Mouse (Mus musculus) forebrain, embryonic 14.5 days (tissue): ENCODE results near the gene Camk2g. TPM values are rescaled to one million over a fixed set of nuclear protein-coding genes. Genes with fewer than 3 reads are reported as not detected.

ENCODE experiments used
- ATAC-seq: fragments of 200-750 bp; cut with Nextera tagmentation; 2 replicates; pipeline ENCODE4 v1.8.0; 2017; ENCODE audit warnings: mild to moderate bottlenecking, moderate library complexity
- DNase-seq: peaks from one replicate; pipeline ENCODE4 v3.0.0-alpha.2; 2015; ENCODE audit warnings: low spot score
- H3K27ac ChIP-seq: fragments of 300-500 bp; sonication (generic); 2 replicates; pipeline ENCODE4 v1.5.1; 2014; ENCODE audit warnings: low read depth, mild to moderate bottlenecking, control low read depth, low read length, moderate library complexity
- H3K27me3 ChIP-seq: fragments of 300-500 bp; sonication (generic); replicated peaks from 2 replicates; pipeline ENCODE4 v1.6.1; 2014; ENCODE audit warnings: low read length, control low read depth, mixed read lengths; ENCODE audit not compliant: control insufficient read depth, insufficient read depth
- H3K36me3 ChIP-seq: fragments of 300-500 bp; sonication (generic); 2 replicates; pipeline ENCODE4 v1.6.1; 2014; ENCODE audit warnings: low read length, control low read depth; ENCODE audit not compliant: control insufficient read depth, insufficient read depth
- H3K4me1 ChIP-seq: fragments of 300-500 bp; sonication (generic); 2 replicates; pipeline ENCODE4 v1.6.1; 2014; ENCODE audit warnings: antibody characterized with exemption, low read length, control low read depth; ENCODE audit not compliant: control insufficient read depth, insufficient read depth
- H3K4me2 ChIP-seq: fragments of 300-500 bp; sonication (generic); 2 replicates; pipeline ENCODE4 v1.6.1; 2014; ENCODE audit warnings: mild to moderate bottlenecking, control low read depth, low read length
- H3K4me3 ChIP-seq: fragments of 300-500 bp; sonication (generic); 2 replicates; pipeline ENCODE4 v1.5.1; 2014; ENCODE audit warnings: low read depth, low read length, control low read depth
- H3K9ac ChIP-seq: fragments of 300-500 bp; sonication (generic); 2 replicates; pipeline ENCODE4 v1.6.1; 2014; ENCODE audit warnings: mild to moderate bottlenecking, low read length, control low read depth, moderate library complexity
- H3K9me3 ChIP-seq: fragments of 300-500 bp; sonication (generic); replicated peaks from 2 replicates; pipeline ENCODE4 v1.6.1; 2016; ENCODE audit warnings: low read length, control low read depth, mixed read lengths; ENCODE audit not compliant: control insufficient read depth
- WGBS: fragments of 180-500 bp; shearing (Covaris S2); extraction: QIAGEN DNeasy Blood & Tissue Kit; methylation state at CpG from one replicate; pipeline ENCODE4 v1.1.7; 2014; 5-methylcytosine and 5-hydroxymethylcytosine counted together
- polyA plus RNA-seq: library from polyadenylated mRNA; unstranded; fragments of >200 nt; fragmentation: Nextera tagmentation; extraction: Ambion mirVana; gene quantifications from 2 replicates; pipeline ENCODE4 v1.2.1, GENCODE M21; 2014

Camk2g gene
- polyA plus RNA-seq, 1 experiment from 2014 or later: 82.6 TPM

DNA sequence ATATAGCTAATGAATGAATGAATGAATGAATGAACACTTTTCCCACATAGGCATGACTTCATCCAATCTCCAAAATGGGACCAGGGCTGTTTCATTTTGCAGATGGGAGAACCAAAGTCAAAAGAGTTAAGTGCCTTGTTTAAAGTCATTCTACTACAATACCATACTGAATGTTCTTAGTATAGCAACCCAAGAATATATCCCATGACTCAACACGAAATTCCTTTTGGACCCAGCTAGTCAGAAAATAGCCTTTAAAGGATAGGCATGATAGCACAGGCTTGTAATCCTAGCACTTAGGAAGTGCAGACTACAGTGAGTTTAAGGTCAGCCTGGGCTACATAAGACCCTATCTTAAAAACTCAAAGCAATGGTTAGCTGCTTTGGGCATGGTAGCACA is 38.0 kb upstream of the Camk2g start:
- 76% methylated on average over 1 of the region's 1 CpGs for WGBS
- Histone ChIP-seq H3K4me3 (no peak overlapping the region), H3K27ac (no peak overlapping the region), H3K9me3 (no peaks in the 10 kb centered on the region), H3K9ac (no peak overlapping the region), H3K27me3 (no peaks in the 10 kb centered on the region), H3K4me1 (peaks cover 6% of the 10 kb centered on the region; the same call in 1 of the 2 replicates), H3K36me3 (no peaks in the 10 kb centered on the region), H3K4me2 (no peak overlapping the region)
- DNase-seq (no peak), ATAC-seq (no peak)

DNA sequence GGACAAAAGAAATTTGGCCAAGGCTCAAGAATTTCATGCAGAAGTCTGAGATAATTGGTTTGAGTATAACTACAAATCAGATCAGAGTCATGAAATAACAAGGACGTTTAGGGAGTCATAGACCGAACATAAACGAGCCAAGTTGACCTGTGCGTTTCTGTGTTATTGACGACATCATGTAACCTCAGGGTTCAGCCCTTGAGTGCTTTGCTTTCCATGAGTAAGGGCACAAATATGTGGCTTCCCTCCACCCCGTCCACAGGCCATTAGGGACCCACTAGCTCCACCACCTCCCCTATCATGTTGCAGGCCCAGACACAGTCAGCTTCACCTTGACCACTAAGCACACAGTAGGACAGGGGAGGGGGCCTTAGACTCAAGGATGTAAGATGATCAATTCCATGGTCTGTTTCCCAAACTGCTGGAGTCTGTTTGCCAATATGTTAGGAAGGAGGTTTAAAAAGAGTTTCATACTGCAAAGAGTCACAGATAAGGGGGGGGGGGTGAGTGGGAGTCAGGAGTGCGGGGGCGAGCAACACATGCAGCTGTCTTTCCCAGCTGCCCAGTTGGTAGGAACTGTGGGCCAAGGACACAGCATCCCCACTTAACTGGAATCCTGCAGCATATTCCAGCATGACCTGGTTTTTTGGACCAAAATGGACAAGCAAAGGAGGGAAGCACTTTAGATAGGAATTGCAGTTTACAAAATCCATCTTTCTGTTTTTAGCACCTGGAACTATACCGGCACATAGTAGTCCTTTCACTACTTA is 37.4 kb upstream of the Camk2g start:
- Histone ChIP-seq H3K27me3 (no peaks in the 10 kb centered on the region), H3K36me3 (no peaks in the 10 kb centered on the region), H3K9ac (no peak overlapping the region), H3K9me3 (no peaks in the 10 kb centered on the region), H3K27ac (no peak overlapping the region), H3K4me3 (no peak overlapping the region), H3K4me2 (no peak overlapping the region), H3K4me1 (peaks cover 3% of the 10 kb centered on the region; the same call in 1 of the 2 replicates)
- 80% methylated on average over 9 of the region's 9 CpGs for WGBS
- ATAC-seq (no peak), DNase-seq (no peak)

- no peak overlapping the region for H3K27ac ChIP-seq
- H3K9ac ChIP-seq: no peak overlapping the region
- no peaks in the 10 kb centered on the region for H3K36me3 ChIP-seq
- no peak for DNase-seq
- H3K4me3 ChIP-seq: no peak overlapping the region
- no peaks in the 10 kb centered on the region for H3K27me3 ChIP-seq
- H3K4me1 ChIP-seq: no peaks in the 10 kb centered on the region
- 90% methylated on average over 12 of the region's 12 CpGs for WGBS
- no peaks in the 10 kb centered on the region for H3K9me3 ChIP-seq
- H3K4me2 ChIP-seq: no peak overlapping the region
- no peak for ATAC-seq
Observed at GRCm38 (mm10) chr14:20829523-20830366, 35.9 kb upstream of the Camk2g start.

DNA sequence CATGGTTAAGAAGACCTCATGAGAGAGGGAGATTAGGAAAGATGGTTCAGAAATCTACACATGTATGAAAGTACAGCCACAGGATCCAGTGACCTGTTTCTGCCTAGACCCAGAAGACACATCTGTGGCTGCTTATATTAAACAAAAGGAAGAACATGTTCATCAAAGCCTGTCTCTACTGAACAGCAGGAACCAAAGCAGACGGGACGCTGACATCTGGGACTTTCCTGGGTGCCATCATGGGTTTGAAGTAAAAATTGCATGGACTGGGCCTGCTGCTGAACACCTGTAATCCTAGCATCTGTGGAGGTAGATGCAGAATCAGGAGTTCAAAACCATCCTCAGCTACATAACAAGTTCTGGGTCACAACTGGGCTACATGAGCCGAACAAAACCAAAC is 34.6 kb upstream of the Camk2g start:
- Histone ChIP-seq H3K4me3 (no peak overlapping the region), H3K4me1 (no peaks in the 10 kb centered on the region), H3K9ac (no peak overlapping the region), H3K27ac (no peak overlapping the region), H3K36me3 (no peaks in the 10 kb centered on the region), H3K4me2 (no peak overlapping the region), H3K9me3 (no peaks in the 10 kb centered on the region), H3K27me3 (no peaks in the 10 kb centered on the region)
- DNase-seq (no peak), ATAC-seq (no peak)
- 82% methylated on average over 3 of the region's 3 CpGs for WGBS

DNA sequence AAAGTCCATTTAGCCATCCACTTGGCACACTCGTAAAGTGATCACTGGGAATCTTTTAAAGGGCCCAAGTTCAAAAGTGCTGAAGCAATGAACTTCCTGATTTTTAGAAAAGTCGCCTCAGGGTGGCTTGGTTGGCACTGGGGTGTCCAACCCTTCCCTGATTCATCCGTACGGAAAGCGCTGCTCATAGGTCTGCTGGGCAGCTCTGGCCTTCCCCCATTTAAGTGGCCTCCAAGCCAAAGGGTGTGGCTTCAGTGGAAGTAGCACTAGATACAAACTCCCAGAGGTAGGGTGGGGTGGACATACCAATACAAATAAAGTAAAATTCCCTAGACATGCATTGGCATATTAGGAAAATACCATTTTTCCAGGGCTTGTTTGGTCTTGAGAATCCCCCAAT is 33.6 kb upstream of the Camk2g start:
- Histone ChIP-seq H3K27me3 (no peaks in the 10 kb centered on the region), H3K9me3 (no peaks in the 10 kb centered on the region), H3K27ac (no peak overlapping the region), H3K4me3 (no peak overlapping the region), H3K4me1 (no peaks in the 10 kb centered on the region), H3K4me2 (no peak overlapping the region), H3K36me3 (no peaks in the 10 kb centered on the region), H3K9ac (no peak overlapping the region)
- ATAC-seq (no peak), DNase-seq (no peak)
- 88% methylated on average over 5 of the region's 5 CpGs for WGBS

DNA sequence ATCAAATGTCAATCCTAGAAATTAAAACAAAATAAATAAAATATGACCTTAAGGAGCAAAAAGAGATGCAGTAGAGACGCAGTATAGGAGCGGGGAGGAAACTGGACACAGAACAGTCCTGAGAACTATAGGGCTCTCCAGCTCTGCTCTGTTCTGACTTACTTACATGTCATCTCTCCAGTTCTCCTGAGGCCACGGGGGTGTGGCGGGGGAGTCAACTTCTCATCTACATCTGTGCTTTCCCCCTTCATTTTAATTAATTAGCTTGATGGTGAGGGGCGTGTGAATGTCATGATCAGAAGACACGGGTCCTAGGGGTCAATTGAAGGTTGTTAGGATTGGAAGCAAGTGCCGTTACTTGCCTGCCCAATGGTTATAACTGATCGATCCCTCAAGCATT is 33.2 kb upstream of the Camk2g start:
- Histone ChIP-seq H3K4me3 (no peak overlapping the region), H3K27me3 (no peaks in the 10 kb centered on the region), H3K9ac (no peak overlapping the region), H3K4me2 (no peak overlapping the region), H3K9me3 (no peaks in the 10 kb centered on the region), H3K27ac (no peak overlapping the region), H3K36me3 (no peaks in the 10 kb centered on the region), H3K4me1 (no peaks in the 10 kb centered on the region)
- 87% methylated on average over 8 of the region's 8 CpGs for WGBS
- ATAC-seq (no peak), DNase-seq (no peak)

DNA sequence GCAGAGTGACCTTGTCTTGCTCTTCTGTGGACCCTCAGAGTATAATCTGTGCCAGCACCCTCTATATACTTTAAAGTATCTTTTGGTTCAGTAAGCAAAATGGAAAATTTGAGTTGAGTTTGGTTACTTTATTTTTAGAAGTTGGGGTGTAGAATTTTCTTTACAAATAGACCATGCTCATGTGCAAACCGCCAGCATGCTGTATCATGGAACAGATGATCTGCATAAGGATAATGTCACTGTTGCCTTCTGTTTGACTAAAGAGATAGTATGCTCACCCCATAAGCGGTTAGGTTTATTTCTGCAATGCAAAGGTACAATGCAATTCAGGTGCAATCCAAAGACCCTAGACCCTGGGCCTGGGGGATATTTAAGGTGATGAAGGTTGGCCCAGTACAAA is 31.6 kb upstream of the Camk2g start:
- DNase-seq: no peak
- WGBS: 88% methylated on average over 2 of the region's 2 CpGs

GRCm38 (mm10) chr14:20824517-20824916 is 30.6 kb upstream of the Camk2g start:
- ATAC-seq: no peak
- DNase-seq: no peak
- 90% methylated on average over 1 of the region's 1 CpGs for WGBS
- Histone ChIP-seq H3K27me3 (no peaks in the 10 kb centered on the region), H3K4me1 (no peaks in the 10 kb centered on the region), H3K9me3 (no peaks in the 10 kb centered on the region), H3K27ac (no peak overlapping the region), H3K36me3 (no peaks in the 10 kb centered on the region), H3K9ac (no peak overlapping the region), H3K4me3 (no peak overlapping the region), H3K4me2 (no peak overlapping the region)

More for the DNA sequence above, 31.6 kb upstream of the Camk2g start:
- no peak overlapping the region for H3K27ac ChIP-seq
- no peaks in the 10 kb centered on the region for H3K9me3 ChIP-seq
- H3K4me2 ChIP-seq: no peak overlapping the region
- H3K4me3 ChIP-seq: no peak overlapping the region
- ATAC-seq: no peak
- no peaks in the 10 kb centered on the region for H3K36me3 ChIP-seq
- no peaks in the 10 kb centered on the region for H3K27me3 ChIP-seq
- H3K9ac ChIP-seq: no peak overlapping the region
- no peaks in the 10 kb centered on the region for H3K4me1 ChIP-seq

GRCm38 (mm10) chr14:20815448-20815847 is 21.6 kb upstream of the Camk2g start:
- DNase-seq: no peak
- Histone ChIP-seq H3K4me1 (no peaks in the 10 kb centered on the region), H3K9ac (no peak overlapping the region), H3K9me3 (no peaks in the 10 kb centered on the region), H3K4me3 (no peak overlapping the region), H3K27ac (no peak overlapping the region), H3K4me2 (no peak overlapping the region), H3K36me3 (no peaks in the 10 kb centered on the region), H3K27me3 (no peaks in the 10 kb centered on the region)
- 88% methylated on average over 3 of the region's 3 CpGs for WGBS
- ATAC-seq: no peak
